Mouse (Mus musculus) urinary bladder, adult 2 months (tissue): ENCODE results near the gene Gtf3c5. TPM values are rescaled to one million over a fixed set of nuclear protein-coding genes. Genes with fewer than 3 reads are reported as not detected.

Source experiments
- DNase-seq: peaks from one replicate; pipeline ENCODE4 v3.0.0; 2022; ENCODE audit warnings: low spot score
- polyA plus RNA-seq: library from polyadenylated mRNA; depleted of rRNA; stranded (reverse); fragments of >200 nt; gene quantifications from 2 replicates; pipeline ENCODE4 v1.2.3, GENCODE M21; 2012

Gene Gtf3c5
- polyA plus RNA-seq, 1 experiment: 21.7 TPM

GRCm38 (mm10) chr2:28607341-28608165 lies 24.0 kb upstream of the Gtf3c5 start:
- no peak for DNase-seq

DNA sequence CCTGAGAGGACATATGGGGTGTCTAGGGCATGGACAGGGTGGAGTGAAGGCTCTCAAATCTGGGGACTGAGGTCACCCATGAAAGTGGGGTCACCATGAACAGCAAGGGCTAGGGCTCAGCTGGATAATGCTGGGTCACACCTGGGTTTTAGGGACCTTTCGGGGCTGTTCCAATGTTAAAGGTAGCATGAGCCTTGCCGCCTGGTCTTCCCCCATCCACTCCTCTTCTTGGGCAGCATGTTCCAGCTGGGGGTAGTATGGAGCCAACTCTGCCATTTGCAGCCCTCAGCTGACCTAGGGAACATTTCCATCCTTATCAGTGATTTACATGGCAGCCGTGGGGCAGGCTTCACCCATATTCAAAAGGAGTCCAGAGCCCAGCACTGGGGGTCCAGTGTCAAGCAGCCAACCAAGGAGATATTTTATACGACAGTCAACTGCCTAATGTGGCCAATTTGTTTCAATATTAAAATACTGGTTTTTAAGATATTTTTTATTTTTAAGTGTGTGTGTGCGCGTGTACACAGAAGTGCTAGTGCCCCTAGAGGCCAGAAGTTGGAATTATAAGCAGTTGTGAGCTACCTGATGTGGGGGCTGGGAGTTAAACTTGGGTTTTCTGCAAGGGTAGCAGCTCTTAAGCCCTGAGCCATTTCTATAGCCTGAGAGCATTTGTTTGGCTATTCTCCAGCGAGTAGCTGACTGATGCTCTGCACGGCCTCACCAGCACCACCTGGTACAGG lies 23.2 kb upstream of the Gtf3c5 start:
- DNase-seq: no peak

DNA sequence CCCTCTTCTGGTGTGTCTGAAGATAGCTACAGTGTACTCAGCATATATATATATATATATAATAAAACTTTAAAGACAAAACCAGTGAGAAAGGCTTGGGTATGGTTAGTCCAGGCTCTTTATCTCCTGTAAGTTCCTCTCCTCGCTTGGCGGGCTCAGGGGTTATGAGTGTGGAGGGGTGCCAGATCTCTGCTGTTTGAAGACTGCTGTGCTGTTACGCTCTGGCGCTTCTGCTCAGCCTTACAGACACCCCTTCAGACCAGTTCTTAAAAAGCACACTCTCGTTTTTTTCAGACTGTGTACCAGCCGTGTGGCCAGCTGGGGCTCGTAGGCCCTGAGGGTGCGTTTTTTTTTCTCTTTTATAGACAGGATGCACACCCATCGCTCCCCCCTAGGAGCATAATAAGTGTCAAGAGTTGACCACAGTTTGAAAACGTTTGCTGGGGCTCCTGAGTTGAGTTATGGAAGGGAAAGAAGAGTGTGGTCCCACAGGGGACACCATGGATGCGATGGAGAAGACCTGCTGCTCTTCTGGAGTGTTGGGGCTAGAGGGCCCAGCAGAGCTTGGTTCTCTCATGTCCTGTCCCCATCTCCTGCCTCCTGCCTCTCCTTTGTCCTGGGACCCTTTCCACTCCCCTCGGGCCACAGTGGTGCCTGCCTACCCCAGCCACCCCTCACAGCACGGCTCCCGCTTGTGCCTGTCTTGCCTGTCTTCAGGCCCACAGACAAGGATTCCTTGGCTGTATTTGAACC lies 22.4 kb upstream of the Gtf3c5 start:
- DNase-seq: no peak

GRCm38 (mm10) chr2:28603542-28603941 lies 20.0 kb upstream of the Gtf3c5 start:
- DNase-seq: no peak

DNA sequence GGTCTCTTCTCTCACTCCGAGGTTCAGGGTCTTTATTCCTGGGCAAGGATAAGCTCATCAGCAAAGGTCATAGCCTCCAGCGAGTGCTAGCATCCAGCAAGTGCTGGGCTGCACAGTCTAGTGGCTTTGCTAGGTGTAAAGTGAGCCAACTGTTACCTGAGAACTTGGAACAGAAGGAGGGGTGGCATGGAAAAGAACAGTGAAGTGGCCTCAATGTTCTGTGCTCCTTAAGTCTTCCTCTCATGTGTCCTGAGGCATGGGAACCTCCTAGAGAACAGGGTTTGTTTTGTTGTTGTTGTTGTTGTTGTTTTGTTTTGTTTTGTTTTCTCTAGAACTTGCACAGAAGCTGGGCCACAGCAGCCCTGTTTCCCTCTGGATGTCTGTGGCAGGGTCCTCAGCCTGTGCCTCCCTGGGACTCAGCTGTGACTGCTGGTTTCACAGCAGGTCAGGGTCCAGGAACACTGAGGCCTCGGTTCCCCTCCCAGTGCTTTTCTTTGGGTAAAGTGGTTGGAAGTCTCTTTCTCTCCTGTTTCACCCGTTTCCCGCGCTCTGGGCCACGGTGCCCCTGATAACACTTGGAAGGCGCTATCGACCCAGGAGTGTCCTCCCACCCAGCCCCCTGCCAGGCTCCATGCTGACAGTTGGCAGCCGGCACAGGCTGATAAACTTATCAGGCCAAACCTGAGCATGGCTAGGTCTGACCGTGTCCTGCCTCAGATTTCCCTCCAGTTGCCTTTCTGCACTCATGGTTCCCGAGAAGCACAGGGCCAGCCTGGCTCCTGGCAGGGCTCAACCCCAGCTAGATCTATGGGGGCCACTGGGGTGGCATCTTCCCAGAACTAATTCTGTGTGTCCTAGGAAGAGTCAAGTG lies 18.4 kb upstream of the Gtf3c5 start:
- no peak for DNase-seq

DNA sequence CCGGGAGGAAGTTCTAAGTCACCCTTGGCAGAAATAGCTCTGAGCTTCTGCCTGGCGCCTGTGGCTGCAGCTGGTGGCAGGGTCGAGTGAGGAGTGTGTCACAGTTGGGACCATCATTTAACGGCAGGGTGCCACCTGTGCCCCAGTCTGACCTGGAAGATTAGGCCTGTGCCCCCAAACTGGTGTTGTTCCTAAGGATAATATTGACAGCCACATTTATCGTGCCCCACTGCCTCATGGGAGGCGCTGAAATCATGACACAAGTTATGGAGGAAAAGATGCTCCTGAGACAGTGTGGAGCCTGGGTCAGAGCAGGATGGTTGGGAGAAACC lies 16.0 kb upstream of the Gtf3c5 start:
- no peak for DNase-seq

GRCm38 (mm10) chr2:28598692-28599568 lies 15.4 kb upstream of the Gtf3c5 start:
- DNase-seq: no peak

- no peak for DNase-seq
These were observed 14.4 kb upstream of the Gtf3c5 start for GRCm38 (mm10) chr2:28597733-28598547.

GRCm38 (mm10) chr2:28596998-28597397 lies 13.4 kb upstream of the Gtf3c5 start:
- no peak for DNase-seq

DNA sequence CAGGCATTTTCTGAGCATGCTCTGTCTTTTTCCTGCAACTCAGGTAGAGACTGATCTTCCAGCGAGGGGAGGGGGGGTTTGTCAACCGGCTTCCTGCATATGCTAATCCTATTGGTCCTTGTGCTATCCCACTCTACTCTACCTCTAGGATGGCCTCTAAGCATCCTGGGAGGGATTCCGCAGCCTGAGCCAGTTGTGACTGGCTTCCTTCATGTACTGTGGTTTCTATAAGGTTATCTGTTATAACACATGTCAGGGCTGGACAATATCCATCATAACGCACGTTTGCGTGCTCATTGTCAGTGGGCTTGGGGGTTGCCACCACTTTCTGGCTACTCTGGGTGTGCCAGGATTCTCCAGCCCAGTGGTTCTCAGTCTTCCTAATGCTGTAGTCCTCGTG lies 12.5 kb upstream of the Gtf3c5 start:
- no peak for DNase-seq

DNA sequence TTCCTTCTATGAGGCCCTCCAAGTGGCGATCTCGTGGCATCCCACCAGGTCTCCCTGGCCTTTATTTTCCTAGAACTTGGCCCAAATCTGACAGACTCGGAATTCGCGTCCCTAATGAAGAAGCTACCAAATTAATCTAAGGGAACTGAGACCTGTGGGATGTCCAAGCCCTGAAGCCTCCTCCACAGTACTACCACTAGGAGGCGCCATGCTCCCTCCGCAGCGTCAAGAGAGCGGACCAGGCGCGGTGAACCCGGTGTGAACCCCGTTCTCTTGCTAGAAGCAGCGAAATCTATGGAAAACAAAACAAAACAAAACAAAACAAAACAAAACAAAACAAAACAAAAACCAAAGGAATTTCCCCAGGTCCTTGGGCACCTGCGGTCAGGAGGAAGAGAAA lies 9.3 kb upstream of the Gtf3c5 start:
- DNase-seq: no peak

- DNase-seq: no peak
These were observed 7.9 kb upstream of the Gtf3c5 start for GRCm38 (mm10) chr2:28591479-28591878.

- DNase-seq: no peak
These were observed 5.0 kb upstream of the Gtf3c5 start for GRCm38 (mm10) chr2:28588574-28588973.

GRCm38 (mm10) chr2:28585730-28586129 lies 2.2 kb upstream of the Gtf3c5 start:
- no peak for DNase-seq

DNA sequence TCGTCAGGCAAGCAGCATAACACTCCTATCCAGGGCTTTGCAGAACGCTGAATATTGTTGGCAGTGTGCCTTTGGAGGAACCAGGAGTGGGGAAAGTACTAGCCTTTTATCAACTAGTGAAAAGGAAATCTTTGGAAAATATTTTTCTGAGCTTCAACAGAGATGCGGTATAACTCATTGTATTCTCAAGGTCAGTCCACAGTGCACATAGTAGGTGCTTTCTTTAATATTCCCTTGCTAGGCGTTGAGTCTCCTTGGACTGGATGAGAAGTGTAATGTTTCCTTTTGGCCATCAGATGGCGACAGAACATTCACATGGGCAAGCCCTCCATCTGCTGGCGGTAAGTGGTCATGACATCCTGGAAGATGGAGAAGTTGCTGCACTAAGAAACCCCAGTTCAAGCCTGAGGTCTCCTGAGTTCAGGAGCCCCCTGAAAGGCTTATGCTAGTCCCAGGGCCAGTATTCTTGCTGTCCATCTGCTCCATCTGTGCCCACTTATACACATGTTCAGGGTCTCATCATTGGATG lies 1.6 kb upstream of the Gtf3c5 start:
- DNase-seq: peak; percentile 34

- peak; percentile 82 for DNase-seq
These were observed 751 bp downstream of the Gtf3c5 start for GRCm38 (mm10) chr2:28582647-28583353.

- DNase-seq: no peak
These were observed 5.5 kb downstream of the Gtf3c5 start for GRCm38 (mm10) chr2:28578003-28578402.

DNA sequence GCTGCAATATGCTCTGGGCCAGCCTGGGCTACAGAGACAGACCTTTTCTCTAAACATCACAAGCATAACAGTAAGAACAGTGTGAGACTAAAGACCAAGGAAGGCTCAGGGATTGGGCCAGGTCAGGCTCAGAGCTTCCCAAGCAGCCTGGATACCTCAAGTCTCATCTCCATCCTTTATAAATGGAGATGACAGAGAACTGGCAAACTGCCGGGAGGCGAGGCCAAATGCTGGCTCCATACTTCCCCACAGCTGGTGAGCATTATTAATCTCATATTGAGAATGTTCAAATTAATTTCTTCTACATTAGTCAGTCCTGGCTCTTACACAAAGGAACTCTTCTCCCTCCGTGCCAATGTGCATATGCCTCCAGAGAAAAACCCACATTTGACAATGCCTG lies 6.7 kb downstream of the Gtf3c5 start:
- DNase-seq: no peak

DNA sequence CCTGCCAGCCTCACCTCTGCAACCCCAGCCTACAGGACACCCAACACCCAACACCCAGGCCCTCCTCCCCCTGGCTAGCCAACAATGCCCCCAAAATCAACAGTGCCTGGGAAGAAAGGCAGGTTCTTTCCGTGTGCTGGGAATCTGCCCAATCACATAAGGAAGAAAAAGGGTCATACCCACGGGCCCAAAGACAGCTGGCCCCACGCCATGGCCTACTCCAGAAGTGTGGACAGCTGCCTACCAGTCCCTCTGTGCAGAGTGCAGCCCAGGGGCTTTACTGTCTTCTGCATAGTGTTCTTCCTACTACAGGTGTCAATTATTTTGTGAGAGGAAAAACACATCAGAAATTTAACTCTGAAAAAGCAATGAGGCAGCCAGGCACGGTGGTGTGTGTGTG lies 8.2 kb downstream of the Gtf3c5 start:
- no peak for DNase-seq
